Mouse (Mus musculus) C2C12 (cell line): ENCODE results near the gene Tmprss11f.

Experiments used
- CEBPB ChIP-seq: IDR thresholded peaks from one replicate; pipeline ENCODE4 v1.6.1; 2011; ENCODE audit warnings: low read depth, mild to moderate bottlenecking, control low read depth, moderate library complexity
- CTCF ChIP-seq: IDR thresholded peaks from one replicate; pipeline ENCODE4 v1.5.1; 2011; ENCODE audit not compliant: control insufficient read depth, insufficient read depth, insufficient read length
- MAX ChIP-seq: IDR thresholded peaks from one replicate; pipeline ENCODE4 v1.6.1; 2011; ENCODE audit warnings: mild to moderate bottlenecking, control low read depth
- MYOG ChIP-seq: IDR thresholded peaks from one replicate; pipeline ENCODE4 v1.6.1; 2011; ENCODE audit not compliant: control insufficient read depth, insufficient read length; ENCODE audit errors: extremely low read depth
- USF1 ChIP-seq: IDR thresholded peaks from one replicate; pipeline ENCODE4 v1.6.1; 2011; ENCODE audit warnings: low read depth, mild to moderate bottlenecking, control low read depth, moderate library complexity

DNA sequence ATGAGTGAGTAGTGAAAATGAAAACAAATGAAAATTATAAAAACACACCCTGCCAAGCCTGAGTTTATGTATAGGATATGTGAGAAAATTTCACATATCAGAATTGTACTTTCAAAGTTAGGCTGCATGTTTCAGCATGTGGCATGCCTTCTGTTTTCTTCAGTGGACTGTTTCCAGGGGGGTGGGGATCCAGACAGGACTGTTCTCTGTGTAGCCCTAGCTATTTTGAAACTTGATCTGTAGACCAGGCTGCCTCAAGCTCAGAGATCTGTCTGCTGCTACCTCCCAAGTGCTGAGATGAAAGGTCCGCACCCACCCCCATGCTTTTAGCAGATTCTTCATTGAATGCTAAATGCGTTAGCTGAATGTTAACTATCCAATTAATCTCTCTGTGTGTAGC is 103.5 kb downstream of the Tmprss11f start:
- no peak for TF ChIP-seq CTCF
- TF ChIP-seq USF1: no peak
- TF ChIP-seq CEBPB: no peak
- TF ChIP-seq MAX: no peak
- no peak for TF ChIP-seq MYOG
